Mouse (Mus musculus): ENCODE data around the gene Ankrd11.
A peak's percentile ranks its signal among the peaks of the same experiment; 100 is the strongest.
"Not testable (repeated sequence)": the region's sequence is repeated elsewhere in the genome, so short reads cannot be mapped to it uniquely, and the experiment has no call there.

Gene Ankrd11

DNA sequence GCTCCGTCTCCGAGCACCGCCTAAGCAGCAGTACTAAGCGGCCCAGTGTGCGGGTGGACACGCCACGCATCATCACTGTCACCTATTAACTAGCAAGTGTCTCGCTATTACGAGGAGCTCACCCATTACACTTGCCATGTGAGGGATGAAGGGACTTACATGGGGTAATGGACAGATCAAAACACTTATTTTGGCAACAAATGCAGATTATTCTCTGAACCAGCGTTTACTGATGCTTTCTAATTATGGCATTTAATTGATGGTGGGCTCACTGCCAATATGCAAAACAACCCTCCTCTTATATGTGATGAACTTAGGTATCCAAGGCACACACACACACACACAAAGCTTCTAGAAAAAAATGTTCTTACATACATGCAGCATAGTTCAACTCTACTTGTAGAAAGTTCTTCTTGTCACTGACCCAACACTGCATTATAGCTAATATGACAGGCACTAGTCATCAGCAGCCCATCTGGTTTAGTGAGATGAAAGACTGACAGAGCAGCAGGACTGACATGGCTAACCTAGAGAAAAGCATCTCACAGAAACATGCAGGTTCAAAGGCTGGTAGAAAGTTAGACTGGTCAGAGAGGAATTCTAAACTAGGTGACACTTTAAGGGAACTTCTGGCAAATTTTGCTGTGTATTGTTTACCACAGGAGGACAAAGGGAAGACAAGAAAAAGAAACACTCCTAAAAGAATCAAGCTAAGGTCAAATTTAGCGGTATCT lies 2.5 kb downstream of the Ankrd11 start:
- no peak for DNase-seq (ENCODE audit: low spot score)

DNA sequence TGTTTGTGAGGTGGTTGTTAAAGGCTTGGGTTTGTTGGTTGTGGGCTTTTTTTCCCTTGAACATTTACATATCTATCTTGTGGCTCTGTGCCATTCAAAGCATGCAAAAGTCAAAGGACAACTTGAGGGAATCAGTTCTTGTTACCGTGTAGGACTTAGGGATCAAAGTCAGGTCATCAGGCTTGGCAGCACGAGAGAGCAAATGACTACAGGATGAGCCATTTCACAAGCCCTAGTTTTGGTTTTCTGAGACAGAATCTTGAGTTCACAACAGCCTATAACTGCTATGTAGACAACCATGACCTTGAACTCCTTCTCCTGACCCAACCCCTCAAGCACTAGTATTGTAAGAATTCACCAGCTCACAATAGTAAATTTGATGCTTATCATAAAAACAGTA lies 3.7 kb downstream of the Ankrd11 start:
- no peak for DNase-seq (ENCODE audit: low spot score)

DNA sequence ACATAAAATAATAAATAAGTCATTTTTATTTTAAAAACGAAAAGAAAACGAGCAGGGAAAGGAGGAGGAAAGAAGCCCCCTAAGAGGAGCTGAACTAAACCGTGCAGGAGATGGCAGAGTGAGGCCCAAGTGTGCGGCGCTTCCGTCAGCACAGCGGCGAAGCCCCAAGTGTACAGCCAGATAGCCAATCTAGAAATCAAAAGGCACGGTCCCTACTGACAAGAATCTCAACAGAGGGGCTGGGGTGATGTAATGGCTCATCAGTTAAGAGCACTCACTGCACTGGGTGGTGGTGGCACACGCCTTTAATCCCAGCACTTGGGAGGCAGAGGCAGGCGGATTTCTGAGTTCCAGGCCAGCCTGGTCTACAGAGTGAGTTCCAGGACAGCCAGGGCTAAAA lies 4.6 kb downstream of the Ankrd11 start:
- no peak for DNase-seq (ENCODE audit: low spot score)

DNA sequence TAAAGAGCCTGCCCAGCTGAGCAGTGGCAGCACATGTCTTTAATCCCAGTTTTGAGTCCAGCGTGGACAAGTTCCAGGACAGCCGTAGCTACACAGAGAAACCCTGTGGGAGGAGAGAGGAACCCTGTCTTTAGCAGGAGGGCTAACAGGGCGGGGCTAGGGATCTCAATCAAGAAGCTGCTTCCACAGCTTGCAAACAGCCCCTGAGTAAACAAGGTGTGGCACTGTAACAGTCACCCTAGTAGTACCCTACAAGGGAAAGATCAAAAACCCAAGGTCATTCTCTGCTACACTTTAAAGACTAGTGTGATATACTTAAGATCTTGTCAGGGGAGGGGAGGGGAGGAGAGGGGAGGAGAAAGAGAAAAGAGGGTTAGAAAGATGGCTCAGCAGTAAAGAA lies 5.1 kb downstream of the Ankrd11 start:
- DNase-seq (ENCODE audit: low spot score): no peak

DNA sequence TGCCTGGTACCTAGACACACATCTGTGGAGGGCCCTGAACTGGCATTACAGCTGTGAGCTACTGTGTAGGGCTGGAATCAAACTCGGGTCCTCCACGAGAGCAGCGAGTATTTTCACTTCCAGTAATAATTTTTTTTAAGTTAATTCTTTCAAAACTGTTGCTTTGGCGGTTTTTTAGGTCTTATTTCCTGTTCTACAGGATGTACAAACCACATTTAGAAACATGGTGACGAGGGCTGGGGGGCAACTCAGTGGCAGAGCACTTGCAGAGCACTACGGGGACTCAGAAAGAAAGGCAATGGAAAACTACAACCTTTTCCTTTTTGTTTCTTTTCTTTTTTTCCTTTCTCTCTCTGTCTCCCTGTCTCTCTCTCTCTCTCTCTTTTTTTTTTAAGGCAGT lies 7.9 kb downstream of the Ankrd11 start:
- no peak for DNase-seq (ENCODE audit: low spot score)

DNA sequence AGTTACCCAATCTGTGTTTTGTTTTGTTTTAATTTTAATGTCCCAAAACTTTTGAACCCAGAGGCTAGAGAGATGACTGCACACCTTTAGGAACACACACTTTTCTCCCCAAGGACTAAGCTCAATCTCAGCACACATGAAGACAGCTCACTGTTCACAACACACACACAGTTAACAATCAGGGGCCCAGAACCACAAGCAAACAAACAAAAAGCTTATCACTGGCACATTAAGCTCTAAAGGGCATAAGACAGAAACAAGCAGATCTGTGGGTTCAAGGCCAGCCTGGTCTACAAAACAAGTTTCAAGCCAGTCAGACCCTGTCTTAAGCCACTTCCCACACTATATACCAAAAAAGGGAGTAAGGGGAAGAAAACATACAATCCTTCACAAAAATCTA lies 8.6 kb downstream of the Ankrd11 start:
- DNase-seq (ENCODE audit: low spot score): no peak

DNA sequence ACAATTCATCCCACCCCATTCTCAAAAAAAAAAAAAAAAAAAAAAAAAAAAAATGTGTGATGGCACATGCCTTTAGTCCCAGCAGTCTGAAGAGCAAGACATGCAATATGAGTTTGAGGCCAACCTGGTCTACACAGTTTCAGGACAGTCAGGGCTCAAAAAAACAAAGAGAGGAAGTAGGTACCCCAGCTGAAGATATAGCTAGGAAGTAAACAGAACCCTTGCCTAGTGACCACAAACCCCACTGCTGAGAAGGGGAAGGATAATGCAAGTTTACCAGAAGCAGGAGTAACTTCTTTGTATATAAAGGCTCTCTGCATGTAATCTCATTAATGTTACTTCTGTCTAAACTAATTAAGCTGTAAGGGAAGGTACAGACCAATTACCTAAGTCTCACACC lies 9.3 kb downstream of the Ankrd11 start:
- no peak for DNase-seq (ENCODE audit: low spot score)

DNA sequence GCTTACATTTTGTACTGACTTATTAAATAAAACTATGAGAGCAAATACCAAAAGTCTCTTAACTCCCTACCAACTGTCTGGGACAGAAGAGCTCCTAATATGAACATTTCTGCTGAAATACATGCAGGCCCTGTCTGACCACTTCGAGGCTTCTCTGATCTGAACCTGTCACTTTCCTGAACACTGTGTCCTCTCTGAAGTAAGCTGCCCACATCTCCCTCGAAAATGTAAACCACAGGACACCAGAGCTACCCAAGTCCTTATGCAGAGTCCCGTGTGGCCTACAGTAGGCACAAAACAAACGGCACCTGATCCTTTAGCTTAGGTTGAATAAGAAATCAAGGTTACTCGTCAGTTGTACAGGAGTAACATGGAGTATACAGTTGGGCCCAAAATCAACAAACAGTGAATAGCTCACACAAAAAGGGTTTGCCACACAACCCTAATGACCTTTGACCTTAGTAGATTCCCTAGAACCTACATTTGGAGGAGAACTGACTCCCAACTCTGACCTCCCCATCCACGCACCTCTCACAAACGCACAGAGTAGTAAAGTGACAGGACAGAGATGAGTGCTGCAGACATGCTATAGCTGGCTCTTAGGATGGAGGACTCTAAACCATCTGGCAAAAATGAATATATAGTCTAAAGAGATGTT lies 10.6 kb downstream of the Ankrd11 start:
- no peak for DNase-seq (ENCODE audit: low spot score)

DNA sequence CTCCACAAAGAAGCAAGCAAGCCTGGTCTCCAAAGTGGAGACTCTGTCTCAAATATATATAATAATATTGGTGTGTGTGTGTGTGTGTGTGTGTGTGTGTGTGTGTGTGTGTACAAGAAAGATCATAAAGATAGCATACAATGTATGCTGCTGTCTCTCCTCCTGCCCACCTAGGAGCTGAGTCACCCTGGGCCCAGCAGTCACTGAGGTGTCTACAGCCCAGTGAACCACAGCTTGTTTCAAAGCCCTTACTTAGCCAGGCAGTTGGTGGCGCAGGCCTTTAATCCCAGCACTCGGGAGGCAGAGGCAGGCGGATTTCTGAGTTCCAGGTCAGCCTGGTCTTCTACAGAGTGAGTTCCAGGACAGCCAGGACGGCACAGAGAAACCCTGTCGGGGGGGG lies 12.0 kb downstream of the Ankrd11 start:
- DNase-seq (ENCODE audit: low spot score): not testable (repeated sequence)

DNA sequence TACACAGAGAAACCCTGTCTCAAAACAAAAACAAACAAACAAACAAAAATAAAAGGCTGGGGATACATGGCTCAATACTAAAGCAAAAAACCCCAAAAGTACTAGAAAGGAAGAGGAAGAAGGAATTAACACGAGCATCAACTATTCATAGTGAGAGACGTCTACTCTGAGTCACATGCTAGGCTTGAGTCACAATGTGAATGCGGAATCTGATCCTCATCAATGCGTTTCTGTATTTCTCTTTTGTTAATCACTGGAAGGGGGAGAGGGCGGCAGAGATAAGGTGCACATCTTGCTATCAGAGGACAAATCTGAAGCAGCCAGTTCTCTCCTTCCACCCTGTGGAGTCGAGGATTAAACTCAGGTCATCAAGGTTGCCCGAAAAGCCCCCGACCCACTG lies 14.3 kb downstream of the Ankrd11 start:
- no peak for DNase-seq (ENCODE audit: low spot score)

DNA sequence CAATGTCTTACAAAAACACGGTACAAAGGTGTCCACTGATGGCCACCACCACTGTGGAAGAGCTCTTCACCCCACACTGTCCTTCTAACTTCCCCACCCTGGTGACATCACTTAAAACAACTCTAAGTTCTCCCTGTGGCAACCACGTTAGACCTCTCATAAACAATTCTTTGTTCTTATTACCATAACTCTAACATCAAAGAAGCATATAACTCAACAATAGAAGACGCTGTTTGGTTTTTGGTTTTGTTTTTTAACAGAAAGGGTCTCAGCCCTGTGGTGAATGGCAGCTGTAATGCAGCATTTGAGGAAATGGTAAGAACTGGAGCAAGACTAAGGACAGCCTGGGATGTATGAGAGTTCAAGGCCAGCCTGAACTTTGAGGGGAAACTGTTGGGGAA lies 16.1 kb downstream of the Ankrd11 start:
- DNase-seq (ENCODE audit: low spot score): no peak

DNA sequence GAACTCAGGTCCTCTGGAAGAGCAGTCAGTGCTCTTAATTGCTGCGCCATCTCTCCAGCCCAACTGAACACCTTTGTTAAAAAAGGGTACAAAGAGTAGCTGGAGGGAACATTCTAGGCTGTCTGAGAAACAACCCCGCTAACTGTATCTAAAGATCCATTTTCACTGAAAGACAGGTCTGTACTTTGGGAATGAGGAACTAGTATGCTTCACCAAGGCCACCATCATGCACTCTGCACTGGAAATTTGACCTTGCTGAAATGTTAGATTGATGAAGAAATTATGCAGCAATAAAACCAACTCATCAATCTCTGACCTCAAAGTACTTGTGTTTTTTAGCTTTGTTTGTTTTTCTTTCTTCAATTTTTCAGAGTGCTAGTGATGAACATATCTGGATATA lies 17.9 kb downstream of the Ankrd11 start:
- DNase-seq (ENCODE audit: low spot score): no peak

DNA sequence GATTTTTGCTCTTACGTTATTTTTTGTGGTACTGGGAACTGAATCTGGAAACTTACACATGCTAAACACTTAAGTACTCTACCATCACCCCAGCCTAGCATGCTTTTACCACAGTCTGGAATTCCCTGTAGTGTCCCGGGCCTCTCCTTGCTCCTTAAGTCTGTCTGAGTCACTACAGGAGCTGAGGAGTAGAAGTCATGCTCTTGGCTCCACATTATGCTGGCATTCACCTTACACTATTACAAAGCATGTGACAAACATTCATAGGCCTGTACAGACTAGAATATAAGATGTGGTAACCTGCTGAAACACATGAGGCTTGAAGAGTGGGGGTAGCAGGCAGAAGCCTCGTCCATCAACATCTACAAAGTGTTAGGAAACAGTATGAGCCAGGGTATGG lies 19.4 kb downstream of the Ankrd11 start:
- DNase-seq (ENCODE audit: low spot score): no peak

DNA sequence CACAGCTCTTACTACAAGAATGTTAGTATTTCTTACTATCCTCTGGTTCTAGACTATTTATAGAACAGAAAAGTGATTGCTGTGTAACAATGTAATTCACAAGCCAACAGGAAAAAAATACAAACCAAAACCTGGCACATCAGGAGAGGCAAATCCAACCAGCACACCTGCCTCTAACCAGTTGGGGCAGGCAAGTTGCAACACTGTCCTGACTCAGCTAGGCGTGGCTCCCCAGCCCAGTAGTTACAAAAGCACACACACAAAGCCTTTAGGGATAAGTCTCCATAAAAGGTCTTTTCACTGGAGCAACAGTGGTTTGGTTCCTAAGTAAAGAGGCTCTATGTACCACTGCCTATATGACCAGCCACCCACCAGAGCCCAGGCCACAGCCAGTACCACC lies 20.8 kb downstream of the Ankrd11 start:
- DNase-seq (ENCODE audit: low spot score): peak; percentile 39

DNA sequence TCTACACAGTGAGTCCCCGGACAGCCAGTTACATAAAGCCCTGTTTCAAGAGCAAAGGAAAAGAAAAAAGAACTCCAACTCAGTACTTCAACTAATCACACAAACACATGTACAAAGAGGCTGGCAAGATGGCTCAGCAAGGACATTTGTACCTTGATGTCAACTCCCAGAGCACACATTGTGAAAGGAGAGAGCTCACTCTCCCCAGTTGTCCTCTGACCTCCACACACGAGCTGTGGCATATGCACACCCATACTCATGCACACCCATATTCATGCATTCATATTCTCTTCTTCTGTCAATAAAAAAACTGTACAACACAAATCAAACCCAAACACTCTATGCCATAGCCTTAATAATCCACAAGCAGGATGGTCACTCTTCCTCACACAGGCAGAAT lies 21.2 kb downstream of the Ankrd11 start:
- DNase-seq (ENCODE audit: low spot score): no peak

DNA sequence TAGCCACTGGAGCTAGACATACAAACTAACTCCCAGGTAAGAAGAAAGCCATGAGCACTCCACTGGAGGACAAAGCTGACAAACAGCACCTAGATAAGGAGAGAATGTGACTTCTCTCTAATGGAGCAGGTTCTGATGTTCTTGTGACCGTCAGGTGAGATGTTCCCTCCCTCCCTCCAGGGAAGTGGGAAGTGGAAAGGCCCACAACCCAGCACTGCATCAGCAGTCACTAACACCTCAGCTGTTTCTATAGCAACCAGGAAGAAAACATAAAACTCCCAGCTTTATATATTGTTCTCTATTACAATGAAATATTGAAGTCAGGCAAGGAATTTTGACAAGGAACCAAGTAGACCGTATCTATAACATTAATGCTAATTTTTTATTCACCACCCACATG lies 22.0 kb downstream of the Ankrd11 start:
- no peak for DNase-seq (ENCODE audit: low spot score)

DNA sequence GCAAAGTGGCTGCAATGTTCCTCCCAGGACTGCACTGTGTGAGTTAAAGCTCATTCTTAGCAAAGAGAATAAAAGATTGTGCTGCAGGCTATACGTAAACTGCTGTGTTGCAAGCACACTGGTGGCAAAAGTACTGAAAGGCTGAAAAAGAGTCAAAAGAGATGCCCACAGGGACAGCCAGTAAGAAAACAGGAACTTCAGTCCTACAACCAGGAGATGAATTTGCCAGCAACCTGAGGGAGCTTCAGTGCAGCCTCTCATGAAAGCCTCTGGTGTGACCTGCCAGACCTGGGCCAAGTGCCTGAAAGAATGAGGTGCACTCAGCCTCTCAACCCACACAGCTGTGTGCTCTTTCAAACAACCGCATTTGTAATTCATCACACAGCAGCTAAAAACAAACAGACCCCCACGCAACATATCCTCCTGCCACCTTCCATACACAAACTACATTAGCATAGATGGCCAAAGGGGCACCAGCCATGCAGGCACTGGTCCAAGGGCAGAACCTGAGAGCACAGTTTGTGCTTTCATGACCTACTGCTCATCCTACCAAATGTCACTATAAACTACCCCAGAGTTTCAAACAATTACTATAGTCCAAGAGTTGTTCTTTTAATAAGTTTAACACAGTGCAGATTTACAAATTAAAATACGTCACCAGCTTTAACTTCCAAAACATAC lies 23.5 kb downstream of the Ankrd11 start:
- no peak for DNase-seq (ENCODE audit: low spot score)

DNA sequence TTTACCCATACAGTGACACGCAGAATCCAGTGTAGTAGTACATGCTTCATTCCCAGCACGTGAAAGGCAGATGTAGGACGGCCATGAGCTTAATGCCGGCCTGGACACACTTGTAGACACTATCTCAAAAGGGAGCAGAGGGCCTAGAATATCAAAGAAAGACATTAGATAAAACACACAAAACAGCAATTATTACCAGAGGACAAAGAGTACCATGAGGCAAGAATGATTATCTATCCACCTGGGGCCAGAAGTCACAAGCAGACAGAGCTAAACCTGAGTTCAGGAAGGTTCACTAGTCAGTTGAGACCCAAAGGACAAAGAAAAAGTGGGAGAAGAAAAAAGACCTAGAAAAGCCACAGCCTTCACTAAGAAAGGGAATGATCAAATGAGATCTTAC lies 24.9 kb downstream of the Ankrd11 start:
- no peak for DNase-seq (ENCODE audit: low spot score)

DNA sequence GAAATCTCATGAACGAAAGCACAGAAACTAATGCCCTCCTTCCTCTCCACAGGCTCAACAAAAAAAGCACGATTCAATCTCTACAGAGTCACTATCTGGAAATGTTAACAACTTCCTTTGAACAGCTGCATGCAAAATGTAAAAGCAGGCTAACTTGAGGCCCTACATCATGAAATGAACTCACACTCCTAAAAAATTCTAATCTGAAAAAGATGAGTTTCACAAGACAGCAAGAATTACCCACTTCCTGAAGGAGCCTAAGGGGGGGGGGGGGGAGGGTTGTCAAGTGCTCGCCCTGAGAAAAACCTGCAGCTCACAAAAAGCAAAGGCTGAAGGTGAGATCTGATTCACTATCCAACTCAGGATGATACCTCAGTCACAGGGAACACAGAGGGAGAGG lies 27.0 kb downstream of the Ankrd11 start:
- DNase-seq (ENCODE audit: low spot score): no peak

DNA sequence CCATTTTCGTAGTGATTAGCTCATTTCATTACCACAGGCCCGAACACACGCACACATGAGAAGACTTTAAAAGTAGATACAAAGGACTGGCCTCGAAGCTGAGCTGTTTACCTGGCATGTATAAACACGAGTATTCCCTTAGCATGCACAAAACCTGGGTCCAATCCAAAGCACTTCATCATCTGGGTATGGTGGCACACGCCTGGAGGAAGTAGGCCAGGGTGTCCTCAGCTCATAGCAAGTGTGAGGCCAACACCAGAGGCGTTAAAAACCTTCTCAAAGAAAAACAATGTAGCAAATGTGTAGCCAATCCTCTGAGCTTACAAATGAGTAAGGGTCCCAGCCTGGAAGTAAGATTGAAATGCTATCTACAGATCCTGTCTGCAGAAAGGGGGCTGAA lies 27.6 kb downstream of the Ankrd11 start:
- DNase-seq (ENCODE audit: low spot score): no peak

DNA sequence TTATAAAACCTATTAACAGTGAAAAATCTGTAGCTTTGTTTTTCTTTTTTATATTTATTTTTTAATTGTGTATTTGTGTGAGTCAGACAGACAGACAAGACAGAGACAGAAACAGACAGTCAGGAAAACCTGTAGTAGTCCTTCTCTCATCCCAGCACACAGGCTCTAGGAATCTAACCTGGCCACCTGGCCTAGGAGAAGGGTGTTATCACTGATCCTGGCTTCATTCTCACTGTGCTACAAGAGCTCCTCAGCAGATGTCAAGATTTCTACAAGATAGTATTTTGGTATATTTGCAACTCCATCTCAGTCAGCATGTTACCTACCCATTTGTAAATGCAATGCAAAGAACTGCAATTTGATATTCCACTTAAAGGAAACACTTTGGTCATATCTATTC lies 30.8 kb downstream of the Ankrd11 start:
- DNase-seq (ENCODE audit: low spot score): no peak

DNA sequence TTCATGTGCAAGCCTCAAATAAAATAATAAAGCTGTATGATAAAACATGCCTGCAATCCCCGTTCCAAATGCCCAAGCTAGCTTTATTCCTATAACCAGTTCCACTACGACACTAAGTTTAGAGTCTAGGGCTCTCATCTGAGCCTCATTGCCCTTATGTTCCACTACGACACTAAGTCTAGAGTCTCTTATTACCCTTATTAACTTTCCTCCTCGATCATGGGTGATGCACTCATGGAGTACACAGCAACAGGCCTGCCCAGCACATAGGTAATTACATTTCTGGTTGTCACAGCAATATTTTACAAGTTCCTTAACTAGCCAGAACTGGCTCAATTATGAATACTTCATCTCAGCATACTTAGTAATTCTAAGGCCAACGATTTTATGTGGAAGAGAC lies 36.3 kb downstream of the Ankrd11 start:
- no peak for DNase-seq (ENCODE audit: low spot score)

DNA sequence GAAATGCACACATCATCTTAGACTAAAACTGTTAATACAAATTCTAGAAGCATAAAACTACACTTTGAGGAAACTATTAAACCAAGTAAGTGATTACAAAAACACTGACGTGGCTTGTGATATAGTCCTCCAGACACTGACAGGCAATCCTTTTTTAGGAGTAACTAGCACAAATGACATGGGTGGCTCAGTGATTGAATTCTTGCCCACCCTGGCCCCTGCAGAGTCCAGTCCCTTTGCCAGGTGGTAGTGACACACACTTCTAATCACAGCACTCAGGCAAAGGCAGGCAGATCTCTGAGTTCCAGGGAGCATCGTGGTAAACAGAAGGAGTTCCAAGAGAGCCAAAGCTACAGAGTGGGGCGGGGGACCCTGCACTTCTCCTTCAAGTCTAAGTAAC lies 36.7 kb downstream of the Ankrd11 start:
- DNase-seq (ENCODE audit: low spot score): no peak

Data from urinary bladder, postnatal 25 days (tissue).